Mouse (Mus musculus): ENCODE measurements at regions not wholly inside any gene's neighbourhood (a gene's known extent, or its start where the extent isn't known, plus 50 kb on each side); places are given as distances from the start of the nearest gene placed in this dataset.

GRCm38 (mm10) chr3:43836865-43837264, 1541.3 kb upstream of the Pcdh10 start:
- ChIA-PET CTCF (no interaction called here), POLR2A (no interaction called here)
- in situ Hi-C loops (cut with MboI; ENCODE audit: low pct_unique_long_range_greater_than_20kb) = no loop called here
- ATAC-seq = no peak
- DNase-seq (ENCODE audit: low read depth, low spot score) = no peak
- TF ChIP-seq CTCF (IDR thresholded peaks at IDR 0.05) = no peak
- no peaks in the 10 kb centered on the region for H3K27me3 ChIP-seq

GRCm38 (mm10) chr3:43847386-43847785, 1530.8 kb upstream of the Pcdh10 start:
- no peak for TF ChIP-seq CTCF (IDR thresholded peaks at IDR 0.05)
- DNase-seq (ENCODE audit: low read depth, low spot score) (no peak), ATAC-seq (no peak)
- ChIA-PET CTCF (no interaction called here), POLR2A (interaction anchor here (0.7 kb wide), 1 partner anchor 1126 kb away, joined by 8 read pairs; no protein-coding TSS in a partner anchor)
- no peaks in the 10 kb centered on the region for H3K27me3 ChIP-seq
- in situ Hi-C loops (cut with MboI; ENCODE audit: low pct_unique_long_range_greater_than_20kb) = no loop called here
